ENCODE assay signal across 9 mouse cellular contexts in genomic region chr8:45884552-45884951, GRCm38 (mm10). TPM values are rescaled to one million over a fixed set of nuclear protein-coding genes. Genes with fewer than 3 reads are reported as not detected.
A peak's percentile ranks its signal among the peaks of the same experiment; 100 is the strongest.
DNase-seq lines count a peak whose midpoint lies in the region; ATAC-seq and TF ChIP-seq lines count a peak whose summit lies in the region.
"Had no signal": no experiment of that assay in that cellular context is flagged by ENCODE, and none has a peak within 500 bp of the region (broad histone marks: within the 10 kb centered on the region; RNA-seq: fewer than 3 reads in every experiment).

No protein-coding gene starts in this region.

- peak overlapping the region; percentile 63 for H3K4me2 ChIP-seq in kidney, embryonic 15.5 days

- 12% methylated on average over 13 of the region's 13 CpGs for WGBS in spleen, adult 2 months
- 7% methylated on average over 13 of the region's 13 CpGs for WGBS in kidney, embryonic 15.5 days

- no peaks in the 10 kb centered on the region for H3K4me1 ChIP-seq in spleen, adult 2 months (ENCODE audit: control insufficient read depth, insufficient read depth, insufficient read length)
- peaks cover 14% of the 10 kb centered on the region for H3K4me1 ChIP-seq in kidney, embryonic 15.5 days

- peak overlapping the region; percentile 22; the same call in 1 of the 2 replicates for H3K4me3 ChIP-seq in spleen, adult 2 months (ENCODE audit: extremely low read depth, insufficient read depth, insufficient read length)
- peak overlapping the region; percentile 36 for H3K4me3 ChIP-seq in kidney, embryonic 15.5 days (replicated peaks)

- no peaks in the 10 kb centered on the region for H3K9me3 ChIP-seq in kidney, embryonic 15.5 days (replicated peaks)

- TF ChIP-seq POLR2A in spleen, adult 2 months (IDR thresholded peaks at IDR 0.05; ENCODE audit: low read depth, low read length) = no peak

- no peak overlapping the region for H3K27ac ChIP-seq in spleen, adult 2 months (ENCODE audit: insufficient read depth, low read length)
- no peak overlapping the region for H3K27ac ChIP-seq in kidney, embryonic 15.5 days

- H3K9ac ChIP-seq in kidney, embryonic 15.5 days = no peak overlapping the region

- DNase-seq in spleen, adult 2 months (ENCODE audit: low read depth in 1 of 2, low spot score in 2 of 2) = no peak
- no peak for DNase-seq in spleen, adult 12 weeks (ENCODE audit: low spot score)
- DNase-seq in heart, adult 8-10 months (ENCODE audit: low spot score) = peak; percentile 50
- DNase-seq in lung, postnatal 36 days = peak; percentile 54
- no peak for DNase-seq in testis, postnatal 14 days (ENCODE audit: low spot score)
- no peak for DNase-seq in natural killer cell, adult 2 months (ENCODE audit: low spot score in 2 of 2)
- no peak for DNase-seq in MN1 (ENCODE audit: low spot score)

- peak; percentile 49; the same call in 1 of the 2 replicates for ATAC-seq in kidney, embryonic 15.5 days (replicated peaks; ENCODE audit: low FRiP score)

- no peak for TF ChIP-seq CTCF in spleen, adult 2 months (IDR thresholded peaks at IDR 0.05; ENCODE audit: extremely low read depth, insufficient read depth, insufficient read length, insufficient replicate concordance)

- H3K27me3 ChIP-seq in spleen, adult 2 months (ENCODE audit: control insufficient read depth, insufficient read depth, low read length) = peaks cover 6% of the 10 kb centered on the region
- peaks cover 6% of the 10 kb centered on the region; the same call in 1 of the 2 replicates for H3K27me3 ChIP-seq in kidney, embryonic 15.5 days

- no peaks in the 10 kb centered on the region for H3K36me3 ChIP-seq in spleen, adult 2 months (ENCODE audit: control insufficient read depth, insufficient read depth, low read length)
- no peaks in the 10 kb centered on the region for H3K36me3 ChIP-seq in kidney, embryonic 15.5 days

RNA-seq across cellular contexts. Expression of gene Pdlim3, which starts 0.7 kb away (rescaled TPM):
- 5.8 and 7.7 TPM in 2 replicates for polyA plus RNA-seq in spleen, adult 2 months (2012; rRNA removed)
- total RNA-seq in heart, adult 8-10 months (2022) = 10 to 100 TPM; 23.9 to 33.3 (median 28.1) TPM
- 13.2 and 23.7 TPM in 2 replicates for polyA plus RNA-seq in kidney, embryonic 15.5 days (2015; fragmentation: Nextera tagmentation; extraction: Ambion mirVana)

RNA-seq across cellular contexts. Expression of gene Ccdc110, which starts 49.9 kb away (rescaled TPM):
- not detected in 2 replicates for polyA plus RNA-seq in spleen, adult 2 months (2012; rRNA removed)
- total RNA-seq in heart, adult 8-10 months (2022) = not detected
- polyA plus RNA-seq in kidney, embryonic 15.5 days (2015; fragmentation: Nextera tagmentation; extraction: Ambion mirVana) = not detected in 2 replicates
- polyA plus RNA-seq: large intestine, adult 2 months had no signal

Comparison
In these comparisons a context has a peak if more than half of its experiments do, and no peak if none do; other contexts are left out.
1. DNase-seq: peak in heart, adult 8-10 months (single experiment) and lung, postnatal 36 days (single experiment); none in spleen, adult 2 months (0 of 2), spleen, adult 12 weeks (single experiment), testis, postnatal 14 days (single experiment), natural killer cell, adult 2 months (0 of 2) and MN1 (single experiment).